Mouse (Mus musculus): ENCODE data around the gene Ankrd26. TPM values are rescaled to one million over a fixed set of nuclear protein-coding genes. Genes with fewer than 3 reads are reported as not detected.

Gene Ankrd26
- total and polyA plus RNA-seq, 2 experiments from 2014 or later, result 8.2 to 15.3 TPM

DNA sequence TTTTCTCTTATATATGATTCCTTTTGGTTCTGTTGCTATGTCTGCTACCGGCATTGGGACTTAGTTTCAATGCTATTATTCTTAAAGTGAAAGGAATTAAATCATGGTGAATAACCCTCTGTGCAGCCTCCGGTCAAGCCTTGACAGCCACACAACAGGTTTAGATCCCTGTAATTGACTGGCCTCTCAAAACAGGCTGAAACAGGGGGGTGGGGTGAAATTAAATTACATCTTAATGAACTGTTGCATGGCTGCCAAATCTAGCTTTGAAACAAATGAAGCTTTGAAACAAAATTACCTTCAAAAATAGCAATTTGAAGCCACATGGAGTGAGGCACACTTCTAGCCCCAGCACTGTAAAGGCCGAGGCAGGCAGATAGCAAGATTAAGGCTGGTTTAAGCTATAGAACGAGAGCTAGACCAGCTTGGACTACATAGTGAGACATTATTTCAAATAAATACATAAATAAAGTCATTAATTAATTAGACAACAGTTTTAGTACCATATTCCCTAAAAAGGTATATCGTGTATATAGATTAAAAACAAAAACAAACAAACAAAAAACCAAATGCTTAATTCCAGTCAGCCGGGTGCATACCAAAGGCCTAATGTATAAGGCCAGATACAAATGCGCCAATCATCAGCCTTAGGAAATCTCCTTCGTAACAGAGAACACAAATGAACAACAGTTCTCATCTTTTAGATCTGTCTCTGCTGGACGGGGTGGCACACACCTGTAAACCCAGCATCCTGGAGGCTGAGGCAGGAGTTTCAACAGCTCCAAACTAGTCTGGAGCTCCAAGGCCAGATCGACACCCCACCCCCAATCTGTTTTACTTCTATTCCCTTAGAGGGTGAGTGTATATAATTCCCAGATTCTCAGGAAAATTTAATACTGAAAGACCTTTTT is 83.9 kb downstream of the Ankrd26 start:
- WGBS, result 10% methylated on average over 10 of the region's 10 CpGs
- Histone ChIP-seq H3K9me3 (ENCODE audit: low read length) (no peaks in the 10 kb centered on the region), H3K27me3 (ENCODE audit: insufficient read depth, low read length) (no peaks in the 10 kb centered on the region), H3K4me1 (ENCODE audit: insufficient read depth, low read length) (peaks cover 9% of the 10 kb centered on the region; the same call in 1 of the 2 replicates), H3K9ac (replicated peaks; ENCODE audit: low read length, poor library complexity, severe bottlenecking) (peak overlapping the region; percentile 88), H3K4me3 (ENCODE audit: low read depth, low read length) (peak overlapping the region; percentile 64), H3K36me3 (ENCODE audit: insufficient read depth, low read length) (peaks cover 4% of the 10 kb centered on the region; the same call in 1 of the 2 replicates), H3K27ac (ENCODE audit: low read depth, low read length) (peak overlapping the region; percentile 89), H3K4me2 (ENCODE audit: low read depth, low read length, poor library complexity, severe bottlenecking) (peak overlapping the region; percentile 53)
- TF ChIP-seq CTCF (IDR thresholded peaks at IDR 0.05), result no peak
- ATAC-seq (ENCODE audit: low FRiP score) (peak; percentile 24; the same call in 1 of the 2 replicates), DNase-seq (ENCODE audit: low spot score) (peak; percentile 11)

DNA sequence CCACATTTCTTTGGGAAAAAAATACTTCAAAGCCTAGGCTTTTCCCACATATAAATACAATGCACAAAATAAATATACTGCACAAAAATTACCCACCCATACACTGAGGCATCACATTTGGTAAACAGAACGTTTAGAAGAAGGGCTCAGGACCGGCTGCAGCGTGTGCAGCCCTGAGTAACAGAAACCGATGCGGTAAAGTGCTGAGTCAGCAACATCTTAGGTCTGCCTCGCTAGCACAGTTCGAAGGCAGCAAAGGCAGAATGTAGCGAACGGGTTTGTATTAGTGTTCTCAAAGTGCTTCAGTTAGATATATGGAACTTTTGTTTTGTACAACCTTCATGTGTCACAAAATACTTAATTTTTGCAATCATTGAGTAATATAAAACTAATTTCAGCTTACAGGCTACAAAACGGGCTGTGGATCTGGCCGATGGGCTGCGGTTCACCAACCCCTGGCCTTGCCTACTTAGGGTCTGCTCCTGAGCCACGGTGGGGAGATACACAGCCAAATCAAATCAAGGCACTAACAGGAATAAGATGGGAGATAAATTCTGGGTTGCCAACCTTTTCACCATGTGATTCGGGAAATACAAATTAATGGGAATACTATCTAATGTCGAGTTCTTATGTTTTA is 99.8 kb downstream of the Ankrd26 start:
- Histone ChIP-seq H3K9ac (replicated peaks; ENCODE audit: low read length, poor library complexity, severe bottlenecking) (no peak overlapping the region), H3K4me1 (ENCODE audit: insufficient read depth, low read length) (no peaks in the 10 kb centered on the region), H3K4me3 (ENCODE audit: low read depth, low read length) (no peak overlapping the region), H3K4me2 (ENCODE audit: low read depth, low read length, poor library complexity, severe bottlenecking) (no peak overlapping the region), H3K27me3 (ENCODE audit: insufficient read depth, low read length) (no peaks in the 10 kb centered on the region), H3K9me3 (ENCODE audit: low read length) (no peaks in the 10 kb centered on the region), H3K27ac (ENCODE audit: low read depth, low read length) (no peak overlapping the region), H3K36me3 (ENCODE audit: insufficient read depth, low read length) (peaks cover 26% of the 10 kb centered on the region)
- TF ChIP-seq CTCF (IDR thresholded peaks at IDR 0.05), result no peak
- 80% methylated on average over 15 of the region's 15 CpGs for WGBS
- DNase-seq (ENCODE audit: low spot score), result no peak
- ATAC-seq (ENCODE audit: low FRiP score), result no peak

DNA sequence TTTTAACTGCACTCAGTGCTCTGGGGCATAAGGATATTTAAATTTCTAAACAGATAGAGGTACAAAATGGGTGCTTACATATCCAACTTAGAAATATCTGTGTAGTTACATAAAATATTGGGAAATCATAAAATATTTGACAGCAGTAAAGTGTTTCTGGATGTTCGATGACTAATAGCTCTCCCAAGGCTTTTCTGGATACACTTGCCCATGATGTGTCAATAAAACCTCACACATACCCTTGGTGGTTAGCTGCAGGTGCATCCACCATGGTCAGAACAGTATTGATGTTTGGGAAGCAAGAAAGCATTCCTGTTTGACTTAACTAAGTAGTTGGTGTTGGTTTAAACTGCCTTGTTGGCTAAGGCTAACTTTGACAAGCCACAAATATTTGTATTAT is 104.3 kb downstream of the Ankrd26 start:
- Histone ChIP-seq H3K27me3 (ENCODE audit: insufficient read depth, low read length) (no peaks in the 10 kb centered on the region), H3K4me1 (ENCODE audit: insufficient read depth, low read length) (peaks cover 4% of the 10 kb centered on the region; the same call in 1 of the 2 replicates), H3K27ac (ENCODE audit: low read depth, low read length) (no peak overlapping the region), H3K36me3 (ENCODE audit: insufficient read depth, low read length) (peaks cover 4% of the 10 kb centered on the region), H3K4me3 (ENCODE audit: low read depth, low read length) (no peak overlapping the region), H3K4me2 (ENCODE audit: low read depth, low read length, poor library complexity, severe bottlenecking) (no peak overlapping the region), H3K9me3 (ENCODE audit: low read length) (no peaks in the 10 kb centered on the region), H3K9ac (replicated peaks; ENCODE audit: low read length, poor library complexity, severe bottlenecking) (no peak overlapping the region)
- DNase-seq (ENCODE audit: low spot score) (no peak), ATAC-seq (ENCODE audit: low FRiP score) (no peak)
- TF ChIP-seq CTCF (IDR thresholded peaks at IDR 0.05), result no peak
- WGBS, result 98% methylated on average over 1 of the region's 1 CpGs

DNA sequence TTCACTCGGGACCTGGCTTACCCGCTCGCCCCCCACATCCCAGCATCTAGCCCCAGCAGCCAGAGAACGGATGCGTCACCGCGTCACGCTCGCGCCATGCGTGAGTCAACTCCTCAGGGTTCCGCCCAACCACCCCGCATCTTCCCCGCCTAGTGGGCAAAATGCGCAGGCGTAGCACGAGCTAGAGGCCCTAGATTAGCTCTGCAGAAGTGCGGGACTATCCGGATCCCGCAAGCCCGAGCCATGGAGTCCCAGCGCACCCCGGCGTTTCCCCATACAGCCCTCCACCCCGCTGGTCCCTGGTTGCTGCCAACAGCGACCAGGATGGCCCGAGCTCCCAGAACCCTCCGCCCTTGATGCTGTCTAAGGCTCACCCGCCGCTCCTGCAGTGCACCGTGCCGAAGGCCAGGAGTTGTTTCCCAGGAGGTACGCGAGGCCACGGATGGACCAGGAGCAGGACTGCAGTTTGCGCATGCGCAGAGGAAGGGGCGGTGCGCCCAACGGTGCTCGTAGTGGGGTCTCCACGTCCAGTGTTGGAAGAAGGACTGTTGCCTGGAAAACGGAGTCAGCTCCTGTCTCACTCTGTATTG is 106.9 kb downstream of the Ankrd26 start, which contains the start of gene Zfp248:
Gene Zfp248, minus strand, starts transcription at position 487 of the 590 bp plus-strand sequence.
- Histone ChIP-seq H3K27ac (ENCODE audit: low read depth, low read length) (peak within 1 kb of the TSS; percentile 98), H3K4me2 (ENCODE audit: low read depth, low read length, poor library complexity, severe bottlenecking) (peak within 1 kb of the TSS; percentile 64), H3K27me3 (ENCODE audit: insufficient read depth, low read length) (no peaks in the 10 kb centered on the region), H3K9ac (replicated peaks; ENCODE audit: low read length, poor library complexity, severe bottlenecking) (peak within 1 kb of the TSS; percentile 77), H3K4me3 (ENCODE audit: low read depth, low read length) (peak within 1 kb of the TSS; percentile 54), H3K36me3 (ENCODE audit: insufficient read depth, low read length) (no peaks in the 10 kb centered on the region), H3K9me3 (ENCODE audit: low read length) (no peaks in the 10 kb centered on the region), H3K4me1 (ENCODE audit: insufficient read depth, low read length) (peaks cover 4% of the 10 kb centered on the region; the same call in 1 of the 2 replicates)
- TF ChIP-seq CTCF (IDR thresholded peaks at IDR 0.05), result peak; percentile 79
- whole genome bisulfite sequencing, result under 1% methylated on average over 43 of the region's 43 CpGs
- peak; percentile 98 for ATAC-seq (ENCODE audit: low FRiP score)
- DNase-seq (ENCODE audit: low spot score), result peak; percentile 95

DNA sequence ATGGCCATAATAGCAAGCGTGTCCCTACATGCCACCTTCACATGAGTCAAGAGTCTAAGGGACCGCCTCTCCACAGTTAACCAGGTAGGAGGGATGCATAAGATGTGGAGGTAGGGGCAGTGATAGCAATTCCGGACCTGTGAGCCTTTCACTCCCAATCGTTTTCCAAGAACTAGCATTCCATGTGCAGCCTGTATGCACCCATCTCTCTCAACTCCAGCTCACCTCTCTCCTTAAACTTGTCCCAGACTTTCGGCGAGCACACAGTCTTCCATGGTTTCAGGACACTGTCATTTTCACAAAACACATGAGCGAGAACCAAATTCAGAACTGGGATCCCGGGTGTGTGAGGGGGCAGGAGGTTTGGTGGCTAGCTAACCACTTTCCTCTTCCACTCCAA is 107.6 kb downstream of the Ankrd26 start:
- no peaks in the 10 kb centered on the region for H3K27me3 ChIP-seq (ENCODE audit: insufficient read depth, low read length)
- WGBS, result 38% methylated on average over 8 of the region's 8 CpGs
- H3K4me1 ChIP-seq (ENCODE audit: insufficient read depth, low read length), result peaks cover 4% of the 10 kb centered on the region; the same call in 1 of the 2 replicates
- H3K4me3 ChIP-seq (ENCODE audit: low read depth, low read length), result peak overlapping the region; percentile 54
- H3K9me3 ChIP-seq (ENCODE audit: low read length), result no peaks in the 10 kb centered on the region
- no peak for TF ChIP-seq CTCF (IDR thresholded peaks at IDR 0.05)
- H3K9ac ChIP-seq (replicated peaks; ENCODE audit: low read length, poor library complexity, severe bottlenecking), result peak overlapping the region; percentile 77
- DNase-seq (ENCODE audit: low spot score) (peak; percentile 15), ATAC-seq (ENCODE audit: low FRiP score) (peak; percentile 14; the same call in 1 of the 2 replicates)
- peak overlapping the region; percentile 64 for H3K4me2 ChIP-seq (ENCODE audit: low read depth, low read length, poor library complexity, severe bottlenecking)
- H3K27ac ChIP-seq (ENCODE audit: low read depth, low read length), result peak overlapping the region; percentile 98
- no peaks in the 10 kb centered on the region for H3K36me3 ChIP-seq (ENCODE audit: insufficient read depth, low read length)

Other genes with a start within 250 kb of the Ankrd26 start
- 16.0 and 28.9 TPM in 2 replicates for gene Bms1, start 142.8 kb downstream of the Ankrd26 start, total RNA-seq (2014; rRNA removed)
- 12.5 and 14.0 TPM in 2 replicates for gene Bms1, start 142.8 kb downstream of the Ankrd26 start, polyA plus RNA-seq (2015; fragmentation: Nextera tagmentation; extraction: Ambion mirVana)
- 9.5 and 11.8 TPM in 2 replicates for gene Zfp248, start 106.7 kb downstream of the Ankrd26 start, total RNA-seq (2014; rRNA removed)
- 11.2 and 11.5 TPM in 2 replicates for gene Zfp248, start 106.7 kb downstream of the Ankrd26 start, polyA plus RNA-seq (2015; fragmentation: Nextera tagmentation; extraction: Ambion mirVana)
- gene Zfp9, start 82.9 kb downstream of the Ankrd26 start, total RNA-seq (2014; rRNA removed), result 20.7 and 21.7 TPM in 2 replicates
- gene Zfp9, start 82.9 kb downstream of the Ankrd26 start, polyA plus RNA-seq (2015; fragmentation: Nextera tagmentation; extraction: Ambion mirVana), result 7.6 and 9.8 TPM in 2 replicates

Measured in midbrain, postnatal 0 days (tissue).